Mouse (Mus musculus) E14TG2a.4 (cell line): ENCODE results near the gene Ackr4.

ENCODE experiments used
- CTCF ChIP-seq: conservative IDR thresholded peaks from 2 replicates; pipeline ENCODE4 v1.5.1; 2014; ENCODE audit warnings: low read length
- POU5F1 ChIP-seq: IDR thresholded peaks from 2 replicates; pipeline ENCODE4 v1.6.1; 2014; ENCODE audit warnings: low read length, borderline replicate concordance

DNA sequence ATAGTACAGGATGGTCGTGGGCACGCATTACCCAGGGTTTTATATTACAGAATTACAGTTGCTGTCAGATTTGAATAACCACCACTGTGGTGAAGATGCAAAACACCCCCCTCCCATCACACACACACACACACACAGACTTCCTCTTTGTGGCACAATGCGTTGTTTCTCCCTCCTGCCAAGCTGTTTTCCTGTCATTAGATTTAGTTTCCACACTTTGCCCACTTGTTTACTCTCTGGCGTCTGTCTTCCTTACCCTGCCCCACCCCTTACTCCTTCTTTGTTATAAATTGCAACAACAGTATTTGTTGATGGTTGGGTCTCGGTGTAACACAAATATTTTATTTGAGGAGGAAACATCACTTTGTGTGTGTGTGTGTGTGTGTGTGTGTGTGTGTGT is 28.5 kb downstream of the Ackr4 start:
- TF ChIP-seq CTCF (no peak), POU5F1 (no peak)
